Mouse (Mus musculus): ENCODE measurements around the gene Grid1.

Grid1 gene

GRCm38 (mm10) chr14:34917111-34917510 lies 97.2 kb downstream of the Grid1 start:
- no peak for DNase-seq (ENCODE audit: low read depth, low spot score)

GRCm38 (mm10) chr14:34919221-34919620 lies 99.3 kb downstream of the Grid1 start:
- DNase-seq (ENCODE audit: low read depth, low spot score): no peak

GRCm38 (mm10) chr14:34921265-34921664 lies 101.4 kb downstream of the Grid1 start:
- DNase-seq (ENCODE audit: low read depth, low spot score): no peak

GRCm38 (mm10) chr14:34925021-34925420 lies 105.1 kb downstream of the Grid1 start:
- DNase-seq (ENCODE audit: low read depth, low spot score): no peak

- no peak for DNase-seq (ENCODE audit: low read depth, low spot score)
Measured at GRCm38 (mm10) chr14:34930040-34930719, 110.3 kb downstream of the Grid1 start.

GRCm38 (mm10) chr14:34933197-34933596 lies 113.3 kb downstream of the Grid1 start:
- DNase-seq (ENCODE audit: low read depth, low spot score): no peak

GRCm38 (mm10) chr14:34936192-34936770 lies 116.4 kb downstream of the Grid1 start:
- DNase-seq (ENCODE audit: low read depth, low spot score): no peak

- peak; percentile 50 for DNase-seq (ENCODE audit: low read depth, low spot score)
Measured at GRCm38 (mm10) chr14:34944390-34944979, 124.6 kb downstream of the Grid1 start.

- no peak for DNase-seq (ENCODE audit: low read depth, low spot score)
Measured at GRCm38 (mm10) chr14:34945471-34946313, 125.8 kb downstream of the Grid1 start.

- no peak for DNase-seq (ENCODE audit: low read depth, low spot score)
Measured at GRCm38 (mm10) chr14:34946314-34946583, 126.3 kb downstream of the Grid1 start.

- DNase-seq (ENCODE audit: low read depth, low spot score): no peak
Measured at GRCm38 (mm10) chr14:34948249-34948648, 128.3 kb downstream of the Grid1 start.

GRCm38 (mm10) chr14:34952311-34952710 lies 132.4 kb downstream of the Grid1 start:
- no peak for DNase-seq (ENCODE audit: low read depth, low spot score)

- DNase-seq (ENCODE audit: low read depth, low spot score): no peak
Measured at GRCm38 (mm10) chr14:34953566-34953965, 133.7 kb downstream of the Grid1 start.

- DNase-seq (ENCODE audit: low read depth, low spot score): no peak
Measured at GRCm38 (mm10) chr14:34955689-34956088, 135.8 kb downstream of the Grid1 start.

- no peak for DNase-seq (ENCODE audit: low read depth, low spot score)
Measured at GRCm38 (mm10) chr14:34960227-34960626, 140.3 kb downstream of the Grid1 start.

- no peak for DNase-seq (ENCODE audit: low read depth, low spot score)
Measured at GRCm38 (mm10) chr14:34963616-34964168, 143.8 kb downstream of the Grid1 start.

GRCm38 (mm10) chr14:34969102-34969819 lies 149.4 kb downstream of the Grid1 start:
- no peak for DNase-seq (ENCODE audit: low read depth, low spot score)

GRCm38 (mm10) chr14:34972930-34973329 lies 153.0 kb downstream of the Grid1 start:
- DNase-seq (ENCODE audit: low read depth, low spot score): no peak

GRCm38 (mm10) chr14:34980756-34981155 lies 160.8 kb downstream of the Grid1 start:
- no peak for DNase-seq (ENCODE audit: low read depth, low spot score)

- no peak for DNase-seq (ENCODE audit: low read depth, low spot score)
Measured at GRCm38 (mm10) chr14:34989131-34989530, 169.2 kb downstream of the Grid1 start.

- no peak for DNase-seq (ENCODE audit: low read depth, low spot score)
Measured at GRCm38 (mm10) chr14:35006736-35007135, 186.8 kb downstream of the Grid1 start.
